Mouse (Mus musculus): ENCODE measurements around the gene Baz2a. TPM values are rescaled to one million over a fixed set of nuclear protein-coding genes. Genes with fewer than 3 reads are reported as not detected.

Baz2a gene
- polyA plus RNA-seq, 1 experiment from 2014 or later = 16.2 TPM

GRCm38 (mm10) chr10:128177316-128177715 lies 85.9 kb downstream of the Baz2a start:
- H3K9me3 ChIP-seq = no peaks in the 10 kb centered on the region
- H3K4me1 ChIP-seq (replicated peaks) = peaks cover 33% of the 10 kb centered on the region
- H3K27ac ChIP-seq = no peak overlapping the region
- no peaks in the 10 kb centered on the region for H3K36me3 ChIP-seq
- no peak overlapping the region for H3K4me3 ChIP-seq
- DNase-seq (ENCODE audit: low spot score) = no peak
- no peaks in the 10 kb centered on the region for H3K27me3 ChIP-seq (ENCODE audit: insufficient read depth, poor library complexity, severe bottlenecking)
- WGBS = 88% methylated on average over 4 of the region's 4 CpGs

MicroRNA genes within 50 kb of the gene (microRNA counts, 519-probe panel; counts per million panel counts)
- microRNA mmu-miR-677 = 1,255 counts per million, percentile 77 among the panel's probes with 10 or more counts

Other genes with a start within 250 kb of the Baz2a start
- not detected in 2 replicates for gene Rdh19, start 241.6 kb upstream of the Baz2a start, polyA plus RNA-seq (2016; fragmentation: Nextera tagmentation; extraction: Ambion mirVana)
- gene Rdh16f2, start 225.1 kb upstream of the Baz2a start, polyA plus RNA-seq (2016; fragmentation: Nextera tagmentation; extraction: Ambion mirVana) = not detected in 2 replicates
- gene Rdh7, start 202.8 kb upstream of the Baz2a start, polyA plus RNA-seq (2016; fragmentation: Nextera tagmentation; extraction: Ambion mirVana) = not detected in 2 replicates
- gene Sdr9c7, start 193.1 kb upstream of the Baz2a start, polyA plus RNA-seq (2016; fragmentation: Nextera tagmentation; extraction: Ambion mirVana) = not detected in 2 replicates
- gene Hsd17b6, start 84.0 kb upstream of the Baz2a start, polyA plus RNA-seq (2016; fragmentation: Nextera tagmentation; extraction: Ambion mirVana) = not detected in 2 replicates
- 82.4 and 108 TPM in 2 replicates for gene Prim1, start 76.4 kb upstream of the Baz2a start, polyA plus RNA-seq (2016; fragmentation: Nextera tagmentation; extraction: Ambion mirVana)
- gene Naca, start 56.0 kb upstream of the Baz2a start, polyA plus RNA-seq (2016; fragmentation: Nextera tagmentation; extraction: Ambion mirVana) = 790 and 883 TPM in 2 replicates
- 544 and 661 TPM in 2 replicates for gene Ptges3, start 32.6 kb upstream of the Baz2a start, polyA plus RNA-seq (2016; fragmentation: Nextera tagmentation; extraction: Ambion mirVana)
- 2,236 and 2,265 TPM in 2 replicates for gene Atp5b, start 8.3 kb upstream of the Baz2a start, polyA plus RNA-seq (2016; fragmentation: Nextera tagmentation; extraction: Ambion mirVana)
- 25.7 and 28.6 TPM in 2 replicates for gene Rbms2, start 88.7 kb downstream of the Baz2a start, polyA plus RNA-seq (2016; fragmentation: Nextera tagmentation; extraction: Ambion mirVana)
- gene Gls2, start 102.9 kb downstream of the Baz2a start, polyA plus RNA-seq (2016; fragmentation: Nextera tagmentation; extraction: Ambion mirVana) = 0.57 and 0.93 TPM in 2 replicates
- 27.3 and 27.5 TPM in 2 replicates for gene Spryd4, start 120.2 kb downstream of the Baz2a start, polyA plus RNA-seq (2016; fragmentation: Nextera tagmentation; extraction: Ambion mirVana)
- gene Mip, start 134.3 kb downstream of the Baz2a start, polyA plus RNA-seq (2016; fragmentation: Nextera tagmentation; extraction: Ambion mirVana) = 0.22 and 0.24 TPM in 2 replicates
- 65.9 and 89.7 TPM in 2 replicates for gene Timeless, start 140.5 kb downstream of the Baz2a start, polyA plus RNA-seq (2016; fragmentation: Nextera tagmentation; extraction: Ambion mirVana)
- gene Apon, start 162.5 kb downstream of the Baz2a start, polyA plus RNA-seq (2016; fragmentation: Nextera tagmentation; extraction: Ambion mirVana) = 0.54 and 0.56 TPM in 2 replicates
- gene Apof, start 177.1 kb downstream of the Baz2a start, polyA plus RNA-seq (2016; fragmentation: Nextera tagmentation; extraction: Ambion mirVana) = not detected in 2 replicates
- 14.6 and 19.3 TPM in 2 replicates for gene Stat2, start 179.0 kb downstream of the Baz2a start, polyA plus RNA-seq (2016; fragmentation: Nextera tagmentation; extraction: Ambion mirVana)
- gene Il23a, start 207.2 kb downstream of the Baz2a start, polyA plus RNA-seq (2016; fragmentation: Nextera tagmentation; extraction: Ambion mirVana) = not detected in 2 replicates
- 42.5 and 43.7 TPM in 2 replicates for gene Pan2, start 211.8 kb downstream of the Baz2a start, polyA plus RNA-seq (2016; fragmentation: Nextera tagmentation; extraction: Ambion mirVana)
- gene Cnpy2, start 230.9 kb downstream of the Baz2a start, polyA plus RNA-seq (2016; fragmentation: Nextera tagmentation; extraction: Ambion mirVana) = 252 and 259 TPM in 2 replicates
- 231 and 232 TPM in 2 replicates for gene Cs, start 246.2 kb downstream of the Baz2a start, polyA plus RNA-seq (2016; fragmentation: Nextera tagmentation; extraction: Ambion mirVana)